Mouse (Mus musculus) midbrain, embryonic 10.5 days (tissue): ENCODE measurements around the gene Rab13. TPM values are rescaled to one million over a fixed set of nuclear protein-coding genes. Genes with fewer than 3 reads are reported as not detected.

Source experiments
- DNase-seq: peaks from one replicate; pipeline ENCODE4 v3.0.0-alpha.2; 2017; ENCODE audit warnings: low spot score
- H3K27ac ChIP-seq: fragments of 300-500 bp; sonication (generic); replicated peaks from 2 replicates; pipeline ENCODE4 v1.5.1; 2016; ENCODE audit warnings: mild to moderate bottlenecking
- H3K27me3 ChIP-seq: fragments of 300-500 bp; sonication (generic); 2 replicates; pipeline ENCODE4 v1.6.1; 2016; ENCODE audit warnings: low read depth, mild to moderate bottlenecking; ENCODE audit not compliant: poor library complexity, severe bottlenecking
- H3K36me3 ChIP-seq: fragments of 300-500 bp; sonication (generic); 2 replicates; pipeline ENCODE4 v1.6.1; 2016; ENCODE audit warnings: mild to moderate bottlenecking, moderate library complexity
- H3K4me1 ChIP-seq: fragments of 300-500 bp; sonication (generic); 2 replicates; pipeline ENCODE4 v1.6.1; 2016
- H3K4me3 ChIP-seq: fragments of 300-500 bp; sonication (generic); 2 replicates; pipeline ENCODE4 v1.5.1; 2016; ENCODE audit warnings: mild to moderate bottlenecking, moderate library complexity
- H3K9me3 ChIP-seq: fragments of 300-500 bp; sonication (generic); replicated peaks from 2 replicates; pipeline ENCODE4 v1.6.1; 2016; ENCODE audit warnings: mild to moderate bottlenecking
- WGBS: fragments of 180-500 bp; shearing (Covaris S2); methylation state at CpG from one replicate; pipeline ENCODE4 v1.1.7; 2016; 5-methylcytosine and 5-hydroxymethylcytosine counted together
- polyA plus RNA-seq: library from polyadenylated mRNA; unstranded; fragments of >200 nt; fragmentation: Nextera tagmentation; extraction: Ambion mirVana; gene quantifications from 2 replicates; pipeline ENCODE4 v1.2.1, GENCODE M21; 2016

Gene Rab13
- polyA plus RNA-seq, 1 experiment from 2014 or later: 26.8 TPM

DNA sequence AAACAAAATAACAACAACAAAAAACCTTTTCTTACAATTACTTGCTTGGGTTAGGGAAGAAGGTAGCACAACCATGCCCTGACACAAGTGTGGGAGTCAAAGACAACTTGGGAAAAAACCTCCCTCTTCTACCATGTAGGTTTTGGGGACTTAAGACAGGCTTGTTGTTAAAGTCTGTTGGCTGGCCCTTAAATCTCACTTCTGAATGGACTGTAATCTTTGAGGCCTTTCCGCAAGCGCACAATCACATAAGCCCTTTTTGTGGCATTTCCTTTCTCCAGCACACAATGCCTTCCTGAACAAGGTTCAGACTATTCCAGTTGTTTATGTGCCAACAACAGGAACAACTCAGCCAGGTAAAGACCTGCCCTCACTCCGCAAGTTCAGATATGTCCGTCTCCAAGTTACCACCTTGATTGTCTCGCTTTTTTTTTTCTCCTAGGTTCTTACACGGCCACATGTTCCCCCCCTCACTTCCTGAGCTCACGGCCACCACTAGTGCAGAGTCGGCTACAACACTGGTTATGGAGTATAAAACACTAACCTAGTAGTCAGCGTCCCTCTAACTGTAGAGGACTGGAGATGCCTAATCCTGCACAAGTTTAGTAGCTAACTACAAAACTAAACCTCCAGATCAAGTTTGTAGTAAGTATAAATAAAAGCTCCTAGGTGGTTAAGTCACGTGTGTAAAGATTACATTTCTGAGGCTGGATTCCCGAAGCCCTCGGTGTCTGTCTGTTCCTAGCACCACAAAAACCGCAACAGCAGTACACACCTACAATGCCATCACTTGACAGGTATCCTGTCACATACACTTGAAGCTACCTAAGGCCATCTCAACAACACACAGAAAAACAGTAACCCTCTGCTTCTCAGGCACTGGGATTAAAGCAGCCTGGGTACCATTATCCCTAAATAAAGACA is 1.8 kb upstream of the Rab13 start:
- Histone ChIP-seq H3K27ac (no peak overlapping the region), H3K4me1 (peaks cover 30% of the 10 kb centered on the region), H3K27me3 (no peaks in the 10 kb centered on the region), H3K9me3 (no peaks in the 10 kb centered on the region), H3K36me3 (peaks cover 58% of the 10 kb centered on the region), H3K4me3 (peak overlapping the region; percentile 85)
- 91% methylated on average over 13 of the region's 13 CpGs for WGBS
- no peak for DNase-seq

DNA sequence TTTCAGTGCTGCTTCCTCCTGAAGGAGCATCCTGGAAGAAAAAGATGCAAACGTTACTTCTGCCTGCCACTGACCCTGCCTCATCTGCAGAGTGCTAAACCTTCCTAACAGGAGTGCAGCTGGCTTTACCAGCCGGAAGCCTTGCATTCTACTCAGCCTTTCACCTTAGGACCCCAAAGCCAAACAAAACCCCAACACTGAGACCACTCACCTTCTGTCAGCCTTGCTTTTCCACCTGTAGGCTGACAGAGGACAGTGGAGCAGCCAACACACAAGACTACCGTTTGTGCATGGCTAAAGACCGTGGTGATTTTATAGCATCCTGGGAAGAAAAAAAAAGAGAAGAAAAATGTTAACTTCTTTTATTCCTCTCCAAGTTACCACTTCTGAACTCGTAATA is 772 bp upstream of the Rab13 start:
- peaks cover 30% of the 10 kb centered on the region for H3K4me1 ChIP-seq
- peak overlapping the region; percentile 95 for H3K27ac ChIP-seq
- 21% methylated on average over 5 of the region's 5 CpGs for WGBS
- H3K27me3 ChIP-seq: no peaks in the 10 kb centered on the region
- H3K36me3 ChIP-seq: peaks cover 50% of the 10 kb centered on the region
- H3K9me3 ChIP-seq: no peaks in the 10 kb centered on the region
- peak overlapping the region; percentile 85 for H3K4me3 ChIP-seq
- no peak for DNase-seq

DNA sequence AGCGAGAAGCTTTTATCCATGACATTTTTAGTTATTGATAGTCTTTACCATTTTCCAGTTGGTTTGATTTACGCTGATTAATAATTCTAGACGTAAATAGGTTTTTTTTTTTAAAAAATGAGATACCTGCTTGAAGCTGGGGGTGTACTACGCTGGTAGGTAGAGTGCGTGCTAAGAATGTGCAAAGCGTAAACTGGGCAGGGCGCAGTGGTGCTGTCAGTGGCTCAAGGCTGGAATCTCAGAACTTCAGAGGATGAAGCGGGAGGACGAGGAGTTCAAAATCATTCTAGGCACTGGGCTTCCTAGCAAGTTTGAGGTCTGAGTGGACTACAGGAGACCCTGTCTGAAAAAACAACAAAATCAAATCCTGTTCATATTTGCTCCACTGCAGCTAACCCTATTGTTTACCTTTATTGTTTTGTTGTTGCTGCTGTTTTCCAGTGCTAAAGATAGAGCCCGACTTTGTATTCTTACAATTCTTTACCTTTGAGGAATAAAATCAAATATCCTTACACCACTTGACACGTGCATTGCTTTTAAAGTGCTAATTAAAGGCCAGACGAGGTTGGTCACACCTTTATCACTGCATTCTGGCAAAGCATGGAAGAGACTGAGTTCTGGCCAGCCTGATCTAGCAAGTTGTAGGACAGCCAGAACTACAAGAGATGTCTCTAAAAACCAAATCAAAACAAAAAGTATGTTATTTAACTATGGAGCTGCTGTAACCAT is 625 bp downstream of the Rab13 start:
- Histone ChIP-seq H3K36me3 (peaks cover 36% of the 10 kb centered on the region), H3K4me3 (peak overlapping the region; percentile 85), H3K9me3 (no peaks in the 10 kb centered on the region), H3K4me1 (peaks cover 30% of the 10 kb centered on the region), H3K27me3 (no peaks in the 10 kb centered on the region), H3K27ac (peak overlapping the region; percentile 95)
- 16% methylated on average over 12 of the region's 12 CpGs for WGBS
- DNase-seq: no peak

DNA sequence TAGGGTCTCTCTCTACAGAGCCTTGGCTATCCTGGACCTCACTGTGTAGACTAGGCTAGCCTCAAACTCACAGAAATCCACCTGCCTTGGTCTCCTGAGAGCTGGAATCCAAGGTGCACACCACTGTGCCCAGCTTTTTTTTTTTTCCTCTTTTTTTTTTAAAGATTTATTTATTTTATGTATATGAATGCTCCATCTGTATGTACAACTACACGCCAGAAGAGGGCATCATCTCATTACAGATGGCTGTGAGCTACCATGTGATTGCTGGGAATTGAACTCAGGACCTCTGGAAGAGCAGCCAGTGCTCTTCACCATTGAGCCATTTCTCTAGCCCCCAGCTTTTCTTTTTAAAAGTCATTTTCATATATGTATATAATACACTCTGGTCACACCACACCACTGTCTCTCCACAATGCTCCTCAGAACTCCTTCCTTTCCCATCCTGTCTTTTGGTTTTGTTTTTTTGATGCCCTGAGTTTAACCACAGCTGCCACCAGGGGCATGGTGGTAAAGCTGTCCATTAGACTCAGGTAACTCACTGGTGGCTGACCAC is 2.4 kb downstream of the Rab13 start:
- Histone ChIP-seq H3K27ac (no peak overlapping the region), H3K36me3 (peaks cover 19% of the 10 kb centered on the region), H3K9me3 (no peaks in the 10 kb centered on the region), H3K4me1 (peaks cover 39% of the 10 kb centered on the region), H3K4me3 (no peak overlapping the region), H3K27me3 (no peaks in the 10 kb centered on the region)
- WGBS: 29% methylated on average over 1 of the region's 1 CpGs
- DNase-seq: no peak

DNA sequence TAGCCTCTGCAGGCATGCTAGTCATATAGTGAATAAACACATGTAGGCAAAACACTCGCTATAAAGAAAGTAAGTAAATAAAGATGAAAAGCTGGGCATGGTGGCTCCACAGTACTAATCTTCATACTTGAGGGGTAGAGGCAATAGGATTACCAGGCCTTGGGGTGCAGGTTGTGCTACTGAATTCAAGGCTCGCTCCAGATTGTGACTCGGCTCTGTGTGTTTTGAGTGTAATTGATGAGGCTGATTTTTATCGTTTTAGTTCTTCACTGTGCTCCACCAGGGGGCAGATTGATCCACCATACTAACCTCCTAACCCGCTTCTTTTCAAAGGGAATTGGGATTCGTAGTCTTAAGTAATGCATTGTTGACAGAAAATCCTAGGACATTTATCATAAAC is 6.6 kb downstream of the Rab13 start:
- H3K4me3 ChIP-seq: peak overlapping the region; percentile 63
- peaks cover 29% of the 10 kb centered on the region for H3K4me1 ChIP-seq
- peaks cover 21% of the 10 kb centered on the region for H3K36me3 ChIP-seq
- peak overlapping the region; percentile 87 for H3K27ac ChIP-seq
- H3K9me3 ChIP-seq: no peaks in the 10 kb centered on the region
- WGBS: 19% methylated on average over 6 of the region's 6 CpGs
- DNase-seq: peak; percentile 53
- no peaks in the 10 kb centered on the region for H3K27me3 ChIP-seq

DNA sequence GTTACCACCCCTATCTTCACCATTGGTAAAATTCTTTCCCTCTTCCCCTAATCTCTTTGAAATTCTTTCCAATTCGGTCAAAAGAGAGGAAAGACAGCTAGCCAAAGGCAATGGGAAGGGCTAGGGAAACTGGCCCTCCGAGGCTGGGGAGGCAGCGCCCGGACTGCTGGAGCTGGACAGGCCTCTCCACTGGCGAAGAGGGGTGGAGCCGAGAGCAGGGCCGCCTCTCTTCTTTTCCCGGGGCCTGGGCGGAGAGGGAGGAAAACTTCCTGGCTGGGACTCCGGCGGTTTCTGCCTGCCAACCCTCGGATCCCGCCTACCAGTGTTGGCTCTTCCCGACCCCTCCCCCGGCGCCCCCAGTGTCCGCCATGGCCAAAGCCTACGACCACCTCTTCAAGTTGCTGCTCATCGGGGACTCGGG is 7.0 kb downstream of the Rab13 start:
- 0% methylated on average over 20 of the region's 20 CpGs for WGBS
- Histone ChIP-seq H3K4me1 (peaks cover 29% of the 10 kb centered on the region), H3K4me3 (peak overlapping the region; percentile 63), H3K36me3 (peaks cover 25% of the 10 kb centered on the region), H3K9me3 (no peaks in the 10 kb centered on the region), H3K27ac (peak overlapping the region; percentile 87), H3K27me3 (no peaks in the 10 kb centered on the region)
- peak; percentile 80 for DNase-seq

DNA sequence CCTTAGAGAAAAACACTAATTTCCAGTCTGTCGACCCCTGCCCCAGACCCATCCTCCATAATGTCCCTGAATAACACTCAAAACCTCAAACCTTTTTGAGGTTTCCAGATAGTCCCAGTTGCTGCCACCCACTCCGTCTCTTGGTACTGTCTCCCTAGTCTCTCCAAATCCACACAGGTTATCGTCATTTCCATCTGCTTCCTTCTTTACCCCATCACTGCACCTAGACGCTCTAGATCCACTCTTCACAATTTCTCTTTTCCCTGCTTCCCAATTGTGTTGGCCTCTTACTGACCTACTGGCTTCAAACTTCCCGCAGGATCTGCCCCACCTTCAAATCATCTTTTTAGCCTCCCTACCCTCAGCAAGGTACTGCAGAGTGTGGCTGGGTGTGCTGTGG is 7.6 kb downstream of the Rab13 start:
- peak overlapping the region; percentile 87 for H3K27ac ChIP-seq
- DNase-seq: no peak

DNA sequence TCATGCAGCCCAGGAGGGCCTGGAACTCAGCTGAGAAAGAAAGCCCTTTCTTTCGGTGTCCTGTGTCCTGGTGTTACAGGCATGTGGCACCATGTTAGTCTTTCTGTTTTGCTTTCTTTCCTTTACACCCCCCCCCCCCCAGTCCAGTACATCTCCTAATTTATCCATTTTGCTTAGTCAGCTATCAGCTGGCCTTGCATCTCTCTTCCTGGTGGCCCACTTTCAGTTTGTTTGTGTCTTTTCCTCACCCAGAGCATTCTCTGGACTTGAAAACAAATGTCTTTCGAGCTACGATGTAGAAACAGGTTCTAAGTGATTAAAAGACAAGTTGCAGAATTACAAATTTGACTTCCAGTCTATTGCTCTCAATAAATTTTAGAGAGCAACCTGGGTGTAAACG is 9.0 kb downstream of the Rab13 start:
- H3K36me3 ChIP-seq: peaks cover 33% of the 10 kb centered on the region
- H3K4me1 ChIP-seq: peaks cover 29% of the 10 kb centered on the region
- no peak overlapping the region for H3K27ac ChIP-seq
- no peak overlapping the region for H3K4me3 ChIP-seq
- 94% methylated on average over 4 of the region's 4 CpGs for WGBS
- no peaks in the 10 kb centered on the region for H3K27me3 ChIP-seq
- DNase-seq: no peak
- no peaks in the 10 kb centered on the region for H3K9me3 ChIP-seq

More for the DNA sequence above, 7.6 kb downstream of the Rab13 start:
- peaks cover 29% of the 10 kb centered on the region for H3K4me1 ChIP-seq
- H3K36me3 ChIP-seq: peaks cover 31% of the 10 kb centered on the region
- 29% methylated on average over 5 of the region's 5 CpGs for WGBS
- no peaks in the 10 kb centered on the region for H3K9me3 ChIP-seq
- no peaks in the 10 kb centered on the region for H3K27me3 ChIP-seq
- H3K4me3 ChIP-seq: peak overlapping the region; percentile 63

DNA sequence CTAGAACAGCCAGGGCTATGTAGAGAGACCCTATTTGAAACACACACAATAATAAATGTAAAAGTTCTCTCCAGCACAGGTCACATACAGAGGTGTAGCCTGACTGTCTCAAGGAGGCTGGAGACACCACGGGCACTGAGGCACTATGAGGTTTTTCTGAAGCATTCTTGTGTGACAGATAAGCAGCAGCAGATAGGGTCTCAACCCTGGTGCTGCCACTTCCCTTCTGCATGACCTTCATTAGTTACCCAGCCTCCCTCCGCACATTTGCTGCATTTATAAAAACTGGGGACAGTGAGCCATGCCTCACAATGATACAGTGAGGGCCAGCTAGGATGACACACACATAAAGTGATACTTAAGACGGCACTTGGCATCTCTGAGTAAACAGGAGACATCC is 9.4 kb downstream of the Rab13 start:
- Histone ChIP-seq H3K9me3 (no peaks in the 10 kb centered on the region), H3K4me1 (peaks cover 29% of the 10 kb centered on the region), H3K27ac (no peak overlapping the region), H3K36me3 (peaks cover 33% of the 10 kb centered on the region), H3K4me3 (no peak overlapping the region), H3K27me3 (no peaks in the 10 kb centered on the region)
- DNase-seq: no peak
- WGBS: 84% methylated on average over 3 of the region's 3 CpGs

DNA sequence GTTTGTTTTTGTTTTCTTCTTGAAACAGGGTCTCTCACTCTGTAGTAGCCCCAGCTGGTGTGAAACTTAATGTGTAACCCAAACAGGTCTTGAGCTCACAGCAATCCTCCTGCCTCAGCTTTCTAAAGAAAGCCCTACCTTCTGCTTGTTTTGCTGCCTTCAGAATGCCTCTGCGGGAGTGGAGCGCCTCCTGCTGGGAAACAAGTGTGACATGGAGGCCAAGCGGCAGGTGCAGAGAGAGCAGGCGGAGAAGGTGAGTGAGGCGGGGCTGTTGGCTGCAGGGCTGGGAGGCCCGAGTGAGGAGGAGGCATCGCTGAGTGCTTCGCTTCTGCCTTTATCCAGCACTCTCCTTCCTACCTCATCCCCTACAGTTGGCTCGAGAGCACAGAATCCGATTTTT is 10.8 kb downstream of the Rab13 start:
- Histone ChIP-seq H3K27ac (no peak overlapping the region), H3K4me1 (peaks cover 29% of the 10 kb centered on the region), H3K9me3 (no peaks in the 10 kb centered on the region), H3K4me3 (no peak overlapping the region), H3K36me3 (peaks cover 33% of the 10 kb centered on the region), H3K27me3 (no peaks in the 10 kb centered on the region)
- DNase-seq: no peak
- WGBS: 85% methylated on average over 10 of the region's 10 CpGs

DNA sequence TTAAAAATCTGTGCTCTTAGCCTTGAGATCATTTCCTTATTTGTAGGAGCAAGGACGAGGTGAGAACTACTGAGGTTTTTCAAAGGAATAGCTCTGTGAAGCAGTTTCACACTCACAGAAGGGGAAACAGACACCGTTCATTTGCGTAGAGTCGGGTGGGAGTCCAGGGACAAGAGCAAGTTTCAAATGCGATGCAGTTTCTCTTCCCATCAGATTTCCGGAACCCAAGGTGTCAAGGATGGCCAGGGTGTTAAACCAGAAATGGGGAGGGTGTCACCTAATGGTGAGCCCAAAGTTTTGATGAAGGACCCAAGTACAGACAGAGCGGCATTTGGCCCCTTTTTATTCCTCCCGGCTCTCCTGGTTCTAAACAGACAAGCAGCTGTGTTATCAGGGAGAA is 17.6 kb downstream of the Rab13 start:
- H3K4me1 ChIP-seq: peaks cover 21% of the 10 kb centered on the region
- peaks cover 35% of the 10 kb centered on the region for H3K36me3 ChIP-seq
- DNase-seq: no peak
- H3K27ac ChIP-seq: peak overlapping the region; percentile 90
- H3K9me3 ChIP-seq: no peaks in the 10 kb centered on the region
- peak overlapping the region; percentile 70 for H3K4me3 ChIP-seq
- H3K27me3 ChIP-seq: no peaks in the 10 kb centered on the region
- WGBS: 18% methylated on average over 8 of the region's 8 CpGs

DNA sequence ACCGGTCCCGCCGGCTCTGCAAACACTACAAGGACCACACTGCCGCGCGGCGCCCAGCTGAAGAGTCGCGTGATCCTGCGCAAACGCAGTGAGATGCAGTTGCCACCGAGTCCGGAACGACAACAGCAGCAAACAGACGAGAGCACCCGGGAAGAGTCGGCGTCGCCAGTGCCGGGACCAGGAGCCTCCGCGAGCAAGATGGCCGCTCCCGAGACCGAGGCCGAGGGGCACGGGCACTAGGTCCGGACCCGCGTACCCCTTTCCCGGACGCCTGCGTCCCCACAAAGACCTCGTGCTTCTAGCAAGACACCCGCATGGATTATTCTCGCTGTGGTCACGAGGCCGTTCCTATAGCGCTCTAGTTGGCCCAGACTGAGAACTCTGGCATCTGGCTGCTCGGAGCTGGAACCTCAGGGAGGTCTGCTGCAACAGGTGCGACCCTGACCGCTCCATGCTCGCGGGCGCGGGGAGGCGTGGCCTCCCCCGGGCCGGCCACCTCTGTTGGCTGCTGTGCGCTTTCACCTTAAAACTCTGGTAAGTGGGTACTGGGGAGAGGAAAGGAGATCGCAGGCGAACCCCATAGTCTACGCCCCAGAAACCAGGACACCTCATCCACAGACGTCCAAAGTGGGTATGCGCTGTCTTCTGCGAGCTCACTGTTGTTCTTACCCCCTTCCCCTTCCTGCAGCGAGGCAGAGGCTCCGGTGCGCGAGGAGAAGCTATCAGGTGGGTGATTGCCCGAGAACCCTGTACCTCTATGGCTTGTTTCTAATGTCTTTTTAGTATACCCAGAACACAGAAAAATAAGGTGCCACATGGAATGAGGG is 18.2 kb downstream of the Rab13 start, which contains the start of gene Jtb:
Jtb (plus strand) TSS at position 91 of the 827 bp plus-strand sequence.
- H3K27me3 ChIP-seq: no peaks in the 10 kb centered on the region
- 1% methylated on average over 61 of the region's 61 CpGs for WGBS
- peak within 1 kb of the TSS; percentile 70 for H3K4me3 ChIP-seq
- H3K36me3 ChIP-seq: peaks cover 39% of the 10 kb centered on the region
- peak within 1 kb of the TSS; percentile 90 for H3K27ac ChIP-seq
- H3K9me3 ChIP-seq: no peaks in the 10 kb centered on the region
- peak; percentile 94 for DNase-seq
- H3K4me1 ChIP-seq: peaks cover 21% of the 10 kb centered on the region
